Mouse (Mus musculus) testis, adult 2 months (tissue): ENCODE results near the gene Cdkal1.

Experiments used
- CTCF ChIP-seq: fragments of 200-500 bp; IDR thresholded peaks from 2 replicates; pipeline ENCODE4 v1.5.1; 2012; ENCODE audit warnings: low read depth, mild to moderate bottlenecking, inconsistent platforms, low read length, moderate library complexity; ENCODE audit not compliant: control insufficient read depth, insufficient read depth, insufficient replicate concordance
- POLR2A ChIP-seq: fragments of 200-500 bp; IDR thresholded peaks from 2 replicates; pipeline ENCODE4 v1.6.1; 2012; ENCODE audit warnings: low read depth, mild to moderate bottlenecking, inconsistent platforms, low read length, moderate library complexity; ENCODE audit not compliant: control insufficient read depth

GRCm38 (mm10) chr13:29415967-29416366 is 439.5 kb downstream of the Cdkal1 start:
- TF ChIP-seq CTCF = no peak
- no peak for TF ChIP-seq POLR2A
